Mouse (Mus musculus) heart, embryonic 15.5 days (tissue): ENCODE data around the gene Braf. TPM values are rescaled to one million over a fixed set of nuclear protein-coding genes. Genes with fewer than 3 reads are reported as not detected.

Experiments
- ATAC-seq: fragments of 200-750 bp; cut with Nextera tagmentation; replicated peaks from 2 replicates; pipeline ENCODE4 v1.8.0; 2017; ENCODE audit warnings: low read depth, moderate TSS enrichment; ENCODE audit not compliant: insufficient number of reproducible peaks, insufficient read depth, low FRiP score
- H3K27ac ChIP-seq: fragments of 300-500 bp; sonication (generic); 2 replicates; pipeline ENCODE4 v1.5.1; 2015; ENCODE audit warnings: mild to moderate bottlenecking, inconsistent platforms
- H3K27me3 ChIP-seq: fragments of 300-500 bp; sonication (generic); 2 replicates; pipeline ENCODE4 v1.6.1; 2015; ENCODE audit warnings: inconsistent platforms
- H3K36me3 ChIP-seq: fragments of 300-500 bp; sonication (generic); 2 replicates; pipeline ENCODE4 v1.6.1; 2015; ENCODE audit warnings: mild to moderate bottlenecking, inconsistent platforms
- H3K4me1 ChIP-seq: fragments of 300-500 bp; sonication (generic); replicated peaks from 2 replicates; pipeline ENCODE4 v1.6.1; 2015; ENCODE audit warnings: inconsistent platforms
- H3K4me2 ChIP-seq: fragments of 300-500 bp; sonication (generic); 2 replicates; pipeline ENCODE4 v1.6.1; 2015; ENCODE audit warnings: inconsistent platforms, mild to moderate bottlenecking, moderate library complexity
- H3K4me3 ChIP-seq: fragments of 300-500 bp; sonication (generic); 2 replicates; pipeline ENCODE4 v1.5.1; 2015; ENCODE audit warnings: mild to moderate bottlenecking, inconsistent platforms
- H3K9ac ChIP-seq: fragments of 300-500 bp; sonication (generic); 2 replicates; pipeline ENCODE4 v1.6.1; 2015; ENCODE audit warnings: mild to moderate bottlenecking, inconsistent platforms
- H3K9me3 ChIP-seq: fragments of 300-500 bp; sonication (generic); replicated peaks from 2 replicates; pipeline ENCODE4 v1.6.1; 2016; ENCODE audit warnings: inconsistent platforms
- WGBS: fragments of 180-500 bp; shearing (Covaris S2); methylation state at CpG from one replicate; pipeline ENCODE4 v1.1.7; 2015; ENCODE audit warnings: mixed read lengths; 5-methylcytosine and 5-hydroxymethylcytosine counted together
- polyA plus RNA-seq: library from polyadenylated mRNA; unstranded; fragments of >200 nt; fragmentation: Nextera tagmentation; extraction: Ambion mirVana; gene quantifications from 2 replicates; pipeline ENCODE4 v1.2.1, GENCODE M21; 2015

The Braf gene
- polyA plus RNA-seq, 1 experiment from 2014 or later = 8.7 TPM

DNA sequence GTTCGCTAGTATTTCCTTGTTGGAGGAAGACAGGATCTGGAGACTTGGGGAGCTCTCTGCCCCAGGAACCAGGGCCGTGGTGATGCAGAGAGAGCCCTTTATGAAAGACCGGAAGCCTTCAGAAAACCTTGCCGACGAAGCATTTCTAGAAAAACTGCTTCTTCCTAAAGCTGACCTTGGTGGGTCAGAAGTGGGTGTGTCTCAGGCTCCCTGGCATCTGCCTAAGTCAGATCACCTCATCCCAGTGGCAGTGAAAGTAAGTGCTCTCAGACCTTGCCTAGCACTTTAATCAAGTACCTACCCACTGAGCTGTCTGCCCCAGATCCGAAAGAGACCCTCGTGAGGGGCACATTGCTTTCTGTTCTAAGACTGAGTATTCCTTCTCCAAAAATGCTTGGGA is 150.3 kb downstream of the Braf start:
- peak overlapping the region; percentile 96 for H3K27ac ChIP-seq
- peak overlapping the region; percentile 85; the same call in 1 of the 2 replicates for H3K9ac ChIP-seq

GRCm38 (mm10) chr6:39574555-39574869 is 150.8 kb downstream of the Braf start:
- no peak for ATAC-seq
- 30% methylated on average over 10 of the region's 10 CpGs for WGBS
- Histone ChIP-seq H3K4me3 (peak overlapping the region; percentile 89), H3K36me3 (peaks cover 26% of the 10 kb centered on the region), H3K27me3 (no peaks in the 10 kb centered on the region), H3K4me2 (peak overlapping the region; percentile 89), H3K9me3 (no peaks in the 10 kb centered on the region), H3K9ac (peak overlapping the region; percentile 85), H3K4me1 (peaks cover 12% of the 10 kb centered on the region), H3K27ac (peak overlapping the region; percentile 96)

More for the DNA sequence above, 150.3 kb downstream of the Braf start:
- WGBS = 71% methylated on average over 7 of the region's 7 CpGs
- H3K4me3 ChIP-seq = peak overlapping the region; percentile 89
- H3K36me3 ChIP-seq = peaks cover 28% of the 10 kb centered on the region
- ATAC-seq = no peak
- peak overlapping the region; percentile 89 for H3K4me2 ChIP-seq
- no peaks in the 10 kb centered on the region for H3K9me3 ChIP-seq
- H3K27me3 ChIP-seq = no peaks in the 10 kb centered on the region
- peaks cover 12% of the 10 kb centered on the region for H3K4me1 ChIP-seq

DNA sequence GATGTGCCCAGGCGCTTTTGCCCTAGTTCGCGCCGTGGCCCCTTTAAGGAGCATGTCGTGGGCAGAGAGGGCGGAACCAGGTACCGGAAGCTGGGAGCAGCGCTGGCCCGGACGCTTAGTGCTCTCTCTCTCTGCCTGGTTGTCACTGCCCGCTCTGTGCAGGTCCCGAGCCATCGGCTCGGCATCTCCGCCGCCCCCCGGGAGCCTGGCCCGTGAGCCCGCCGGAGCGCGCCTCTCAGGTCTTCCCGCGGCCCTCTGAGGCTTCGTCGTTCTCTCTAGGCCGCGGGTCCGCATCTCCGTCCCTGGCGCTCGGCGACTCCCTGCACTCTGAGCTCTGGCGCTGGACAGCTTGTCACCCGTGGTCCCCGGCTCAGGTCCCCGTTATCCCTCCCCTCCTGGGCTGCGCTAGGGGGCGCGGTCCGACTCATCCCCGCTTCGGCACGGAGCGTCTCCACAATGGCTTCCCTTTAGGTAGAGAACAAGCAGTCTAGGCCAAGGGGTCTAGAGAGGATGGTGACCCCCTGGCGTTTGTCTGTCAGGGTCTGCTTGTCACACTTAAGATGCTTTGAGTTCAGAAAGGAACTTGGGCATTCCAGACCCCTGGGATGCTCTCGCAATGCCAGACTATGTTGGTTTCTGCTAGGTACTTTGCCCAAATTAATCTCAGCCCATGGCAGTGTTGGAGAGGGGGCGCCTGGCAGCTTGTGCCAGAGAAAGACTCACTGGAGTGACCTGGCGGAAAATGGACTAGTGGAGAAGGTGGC is 151.3 kb downstream of the Braf start, which contains the start of gene Adck2:
Adck2 (plus strand) TSS at position 83 of the 764 bp plus-strand sequence.
- peak; percentile 95 for ATAC-seq
- Histone ChIP-seq H3K9ac (peak within 1 kb of the TSS; percentile 85), H3K36me3 (peaks cover 23% of the 10 kb centered on the region), H3K4me1 (peaks cover 12% of the 10 kb centered on the region), H3K4me3 (peak within 1 kb of the TSS; percentile 89), H3K27ac (peak within 1 kb of the TSS; percentile 96), H3K4me2 (peak within 1 kb of the TSS; percentile 89), H3K9me3 (no peaks in the 10 kb centered on the region), H3K27me3 (no peaks in the 10 kb centered on the region)
- WGBS = 2% methylated on average over 49 of the region's 49 CpGs

DNA sequence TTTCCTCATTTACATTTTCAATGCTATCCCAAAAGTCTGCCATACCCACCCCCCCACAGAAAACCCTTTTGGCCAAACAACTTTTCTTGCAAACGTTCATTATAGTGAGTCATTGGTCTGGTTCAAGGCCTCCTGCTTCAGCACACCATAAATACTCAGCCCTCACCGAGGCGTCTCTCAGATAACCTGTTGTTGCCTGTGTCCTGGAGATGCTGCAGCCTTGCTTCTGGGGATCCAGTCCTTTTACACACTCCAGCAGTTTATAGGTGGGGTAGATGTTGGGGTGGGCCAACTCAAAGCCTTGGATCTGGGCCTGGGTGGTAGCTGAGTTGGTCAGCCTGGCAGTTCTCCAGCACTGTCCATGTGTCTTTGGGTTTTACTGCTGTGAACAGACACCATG is 154.8 kb downstream of the Braf start:
- Histone ChIP-seq H3K27me3 (no peaks in the 10 kb centered on the region), H3K9ac (no peak overlapping the region), H3K4me2 (no peak overlapping the region), H3K4me1 (peaks cover 12% of the 10 kb centered on the region), H3K36me3 (no peaks in the 10 kb centered on the region), H3K9me3 (no peaks in the 10 kb centered on the region), H3K27ac (no peak overlapping the region), H3K4me3 (no peak overlapping the region)
- ATAC-seq = no peak
- WGBS = 63% methylated on average over 3 of the region's 3 CpGs

GRCm38 (mm10) chr6:39567528-39567927 is 157.7 kb downstream of the Braf start:
- Histone ChIP-seq H3K27ac (no peak overlapping the region), H3K9ac (no peak overlapping the region), H3K9me3 (no peaks in the 10 kb centered on the region), H3K4me2 (no peak overlapping the region), H3K4me3 (no peak overlapping the region), H3K4me1 (no peaks in the 10 kb centered on the region), H3K27me3 (no peaks in the 10 kb centered on the region), H3K36me3 (no peaks in the 10 kb centered on the region)
- no peak for ATAC-seq
- 16% methylated on average over 5 of the region's 5 CpGs for WGBS

- peak overlapping the region; percentile 62 for H3K4me2 ChIP-seq
- 11% methylated on average over 23 of the region's 23 CpGs for WGBS
- peak; percentile 27; the same call in 1 of the 2 replicates for ATAC-seq
- H3K4me3 ChIP-seq = peak overlapping the region; percentile 28
- no peaks in the 10 kb centered on the region for H3K27me3 ChIP-seq
- H3K27ac ChIP-seq = no peak overlapping the region
- H3K4me1 ChIP-seq = peaks cover 20% of the 10 kb centered on the region
- no peaks in the 10 kb centered on the region for H3K36me3 ChIP-seq
- H3K9ac ChIP-seq = no peak overlapping the region
- no peaks in the 10 kb centered on the region for H3K9me3 ChIP-seq
Observed at GRCm38 (mm10) chr6:39562166-39563015, 162.9 kb downstream of the Braf start.

- Histone ChIP-seq H3K4me3 (no peak overlapping the region), H3K27ac (no peak overlapping the region), H3K4me2 (no peak overlapping the region), H3K27me3 (no peaks in the 10 kb centered on the region), H3K9ac (no peak overlapping the region), H3K9me3 (no peaks in the 10 kb centered on the region), H3K4me1 (peaks cover 38% of the 10 kb centered on the region), H3K36me3 (no peaks in the 10 kb centered on the region)
- no peak for ATAC-seq
- WGBS = 62% methylated on average over 6 of the region's 6 CpGs
Observed at GRCm38 (mm10) chr6:39559276-39559939, 165.9 kb downstream of the Braf start.

DNA sequence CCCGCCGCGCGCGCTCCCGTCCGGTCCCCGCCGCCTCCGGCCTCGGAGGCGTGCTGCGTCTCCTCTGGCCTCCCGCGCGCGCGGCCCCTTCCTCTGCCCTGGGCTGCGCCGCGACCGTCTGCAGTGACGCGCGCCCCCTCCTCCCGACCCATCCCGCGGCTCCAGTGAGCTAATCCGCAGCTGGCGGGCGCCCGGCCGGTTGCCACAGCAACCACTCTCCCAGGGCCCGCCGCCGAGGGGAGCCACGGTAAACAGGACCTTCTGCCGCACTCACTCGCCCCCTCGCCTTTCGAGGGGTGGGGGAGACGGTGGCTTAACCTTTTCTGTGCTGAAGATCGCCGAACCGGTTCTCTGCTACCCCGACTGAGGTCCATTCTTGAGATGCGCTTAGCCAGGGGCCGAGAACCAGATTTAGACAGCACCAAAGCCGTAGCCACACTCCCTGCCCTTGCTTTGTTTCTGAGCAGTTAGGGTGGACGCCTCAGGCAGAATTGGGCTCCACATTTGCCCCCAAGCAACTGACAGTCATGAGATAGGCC is 167.5 kb downstream of the Braf start, which contains the start of gene Dennd2a:
Dennd2a (minus strand) TSS at position 145 of the 539 bp plus-strand sequence.
- Histone ChIP-seq H3K9ac (peak within 1 kb of the TSS; percentile 91), H3K4me2 (peak within 1 kb of the TSS; percentile 79), H3K27me3 (no peaks in the 10 kb centered on the region), H3K27ac (peak within 1 kb of the TSS; percentile 88), H3K4me3 (peak within 1 kb of the TSS; percentile 95), H3K36me3 (no peaks in the 10 kb centered on the region), H3K4me1 (peaks cover 38% of the 10 kb centered on the region), H3K9me3 (no peaks in the 10 kb centered on the region)
- WGBS = 1% methylated on average over 25 of the region's 50 CpGs
- ATAC-seq = peak; percentile 92

GRCm38 (mm10) chr6:39556900-39557659 is 168.2 kb downstream of the Braf start:
- H3K9me3 ChIP-seq = no peaks in the 10 kb centered on the region
- ATAC-seq = peak; percentile 60
- peak overlapping the region; percentile 91 for H3K9ac ChIP-seq
- no peaks in the 10 kb centered on the region for H3K36me3 ChIP-seq
- H3K27me3 ChIP-seq = no peaks in the 10 kb centered on the region
- WGBS = 1% methylated on average over 54 of the region's 54 CpGs
- H3K4me3 ChIP-seq = peak overlapping the region; percentile 95
- peak overlapping the region; percentile 79 for H3K4me2 ChIP-seq
- peaks cover 39% of the 10 kb centered on the region for H3K4me1 ChIP-seq
- H3K27ac ChIP-seq = peak overlapping the region; percentile 88

DNA sequence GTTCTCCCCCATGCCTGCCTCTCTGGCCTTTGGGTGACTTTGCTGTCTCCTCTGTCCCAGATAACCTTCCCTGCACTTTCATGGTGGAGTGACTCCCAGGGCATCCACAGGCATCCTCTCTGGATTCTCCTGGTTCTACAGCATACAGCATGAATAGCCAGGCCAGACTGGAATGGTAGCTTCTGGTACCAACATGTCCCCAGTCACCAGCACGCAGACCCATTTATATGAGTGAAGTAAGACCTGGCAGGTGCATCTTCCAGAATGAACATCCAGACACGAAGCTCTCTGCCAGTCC is 169.7 kb downstream of the Braf start:
- Histone ChIP-seq H3K4me2 (peak overlapping the region; percentile 79), H3K9ac (no peak overlapping the region), H3K4me1 (peaks cover 39% of the 10 kb centered on the region), H3K4me3 (peak overlapping the region; percentile 95; the same call in 1 of the 2 replicates), H3K36me3 (no peaks in the 10 kb centered on the region), H3K9me3 (no peaks in the 10 kb centered on the region), H3K27me3 (no peaks in the 10 kb centered on the region), H3K27ac (0 out of 2 replicates have a peak overlapping the region, but pooled peaks have one; percentile 34)
- 80% methylated on average over 2 of the region's 2 CpGs for WGBS
- no peak for ATAC-seq
